Mouse (Mus musculus) monocyte, adult 2 months (primary cell): ENCODE measurements at regions not wholly inside any gene's neighbourhood (a gene's known extent, or its start where the extent isn't known, plus 50 kb on each side); places are given as distances from the start of the nearest gene placed in this dataset.

Source experiments
- DNase-seq, 2 experiments: peaks; one replicate each; pipeline ENCODE4 v3.0.0; 2022; ENCODE audit warnings: low spot score in 2 of 2, low read depth in 1 of 2

DNA sequence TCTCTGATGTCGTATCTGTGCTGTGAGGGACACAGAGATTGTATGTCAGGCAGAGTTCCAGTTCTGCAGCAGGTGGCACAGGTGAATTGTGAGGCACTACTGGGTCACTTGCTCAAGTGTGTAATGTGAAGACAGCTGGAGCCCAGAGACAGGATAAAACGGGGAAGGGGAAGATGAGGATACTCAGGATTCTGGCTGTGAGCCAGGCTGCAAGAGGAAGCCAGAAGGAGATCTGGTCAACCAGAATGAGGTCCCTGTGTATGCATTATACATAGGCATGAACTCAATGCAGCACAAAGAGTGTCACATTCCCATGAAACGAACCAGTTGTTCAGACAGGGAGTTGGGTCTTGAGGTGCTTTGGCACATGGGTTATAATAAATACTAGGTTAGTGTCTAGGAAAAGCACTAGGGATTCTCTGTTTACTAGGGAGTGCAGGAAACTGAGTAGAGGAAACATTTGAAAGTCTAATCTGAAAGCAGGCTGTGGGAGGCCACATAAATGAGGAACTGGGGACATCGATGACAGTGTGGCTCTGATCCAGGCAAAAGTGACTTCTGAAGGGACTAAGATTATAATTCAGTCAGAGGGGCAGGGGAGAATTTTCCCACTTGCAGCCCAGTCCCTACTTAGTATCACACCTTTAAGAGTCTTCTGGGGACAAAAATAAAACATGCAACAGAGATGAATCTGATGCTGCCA lies 109.9 kb upstream of the Rxfp2 start:
- DNase-seq = no peak

DNA sequence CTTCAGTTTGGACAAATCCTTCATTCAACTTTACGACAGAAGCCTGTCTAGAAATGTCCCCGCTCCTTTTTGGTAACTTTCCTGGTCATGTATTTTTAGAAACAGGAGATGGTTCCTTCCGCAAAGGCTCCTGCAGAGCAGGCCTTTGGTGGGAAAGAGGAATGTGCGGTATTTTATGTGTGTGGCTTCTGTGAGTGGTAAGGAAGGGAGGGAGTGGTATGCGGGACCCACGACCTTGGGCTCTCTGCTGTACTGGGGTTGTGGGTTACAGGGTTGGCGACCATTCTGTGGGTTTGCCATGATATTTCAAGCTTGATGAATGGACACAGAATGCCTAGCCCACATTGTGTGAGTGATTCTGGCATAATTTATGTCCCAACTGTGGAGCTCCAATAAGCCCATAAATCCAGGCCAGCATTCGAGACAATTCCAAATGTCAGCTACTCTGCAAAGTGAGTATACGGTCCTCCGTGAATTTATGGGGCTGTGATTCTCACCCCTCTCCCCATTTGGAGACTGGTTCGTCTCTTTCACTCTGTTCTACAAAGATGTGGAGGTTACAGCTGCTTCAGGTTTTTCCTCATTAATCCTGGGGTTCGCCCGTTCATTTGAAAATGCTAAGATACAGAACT lies 109.3 kb upstream of the Rxfp2 start:
- DNase-seq = no peak

DNA sequence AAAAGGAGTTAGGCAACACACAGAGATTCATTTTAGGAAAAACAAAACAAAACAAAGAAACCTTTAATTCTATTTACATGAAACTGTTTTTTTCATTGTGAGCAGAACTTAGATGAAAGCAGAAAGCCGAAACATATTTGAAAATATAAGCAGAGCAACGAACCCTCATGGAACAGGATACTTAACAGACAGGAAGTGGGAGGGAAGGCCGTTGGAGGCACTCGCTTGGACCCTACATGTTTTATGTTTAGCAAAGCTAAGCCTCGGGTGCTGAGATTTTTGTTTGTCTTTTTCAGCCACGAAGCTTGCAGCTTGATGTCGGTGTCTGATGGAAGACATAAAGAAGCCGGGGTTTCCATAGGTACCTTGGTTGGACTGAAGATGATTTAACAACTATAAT lies 108.5 kb upstream of the Rxfp2 start:
- DNase-seq = no peak

DNA sequence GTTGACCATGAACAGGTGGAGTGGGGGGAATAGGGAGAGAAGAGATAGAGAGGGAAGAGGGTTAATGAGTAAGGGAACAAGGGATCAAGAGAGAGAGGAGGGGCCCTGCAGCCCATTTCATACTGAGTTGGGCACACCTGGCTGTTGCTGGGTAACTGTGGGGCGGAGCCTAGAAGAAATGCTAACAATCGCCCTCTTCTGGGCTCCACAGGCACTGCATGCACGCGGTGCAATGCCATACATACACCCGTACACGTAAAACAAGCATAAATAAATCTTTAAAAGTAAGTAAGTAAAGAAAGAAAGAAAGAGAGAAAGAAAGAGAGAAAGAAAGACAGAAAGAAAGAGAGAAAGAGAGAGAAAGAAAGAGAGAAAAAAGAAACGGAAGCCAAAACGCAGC lies 106.5 kb upstream of the Rxfp2 start:
- no peak for DNase-seq

DNA sequence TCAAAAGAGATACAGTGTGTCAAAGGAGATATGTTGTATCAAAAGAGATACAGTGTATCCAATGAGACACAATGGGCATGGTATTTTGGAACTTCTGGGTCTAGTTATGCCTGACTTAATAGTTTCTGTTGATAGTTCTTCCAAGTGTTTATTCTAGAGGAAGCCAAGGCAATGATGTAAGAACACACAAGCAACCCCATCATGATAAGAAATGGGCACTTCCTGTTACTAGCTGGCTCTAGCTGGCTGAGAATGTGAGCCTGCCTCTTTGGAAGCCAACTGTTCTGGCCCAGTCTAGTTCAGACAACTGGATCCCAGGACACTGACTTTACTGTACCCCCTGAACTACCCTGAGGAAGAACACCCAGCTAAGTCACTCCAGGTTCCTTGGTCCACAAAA lies 102.7 kb upstream of the Rxfp2 start:
- DNase-seq = no peak

DNA sequence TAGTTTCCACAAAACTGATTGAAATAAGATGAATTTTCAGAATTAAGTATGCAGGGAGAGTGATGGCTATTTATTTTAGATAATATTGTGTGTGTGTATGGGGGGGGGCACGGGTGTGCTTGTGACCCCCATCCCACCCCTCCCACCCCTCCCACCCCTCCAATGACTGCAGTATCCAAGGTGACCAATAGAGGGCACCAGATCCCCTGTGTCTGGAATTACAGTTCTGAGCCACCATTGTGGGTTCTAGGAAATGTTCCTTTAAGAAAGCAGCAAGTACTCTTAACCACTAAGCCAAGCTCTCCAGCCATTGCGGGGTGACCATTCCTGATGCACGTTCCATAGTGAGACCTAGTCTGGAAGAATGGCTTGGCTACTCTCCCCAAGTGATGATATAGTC lies 101.1 kb upstream of the Rxfp2 start:
- DNase-seq = no peak

DNA sequence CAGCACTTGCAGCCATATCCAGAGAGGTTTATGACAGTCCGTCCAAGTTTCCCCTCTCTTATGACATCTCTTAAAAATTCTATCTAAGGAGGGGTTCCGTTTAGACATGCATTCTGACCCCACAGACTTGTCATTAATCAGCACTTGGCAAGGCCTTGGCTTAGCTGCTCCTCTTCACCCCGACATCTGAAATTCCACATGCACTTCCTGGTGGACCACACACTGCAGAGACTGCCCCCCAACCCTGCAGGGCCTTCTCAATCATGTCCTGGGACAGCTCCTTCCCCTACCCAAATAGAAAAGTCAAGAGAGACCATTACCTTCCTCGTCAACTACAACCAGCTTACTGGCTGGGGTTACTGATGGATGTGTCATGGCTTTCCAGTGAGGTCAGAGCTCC lies 99.4 kb upstream of the Rxfp2 start:
- DNase-seq = no peak

DNA sequence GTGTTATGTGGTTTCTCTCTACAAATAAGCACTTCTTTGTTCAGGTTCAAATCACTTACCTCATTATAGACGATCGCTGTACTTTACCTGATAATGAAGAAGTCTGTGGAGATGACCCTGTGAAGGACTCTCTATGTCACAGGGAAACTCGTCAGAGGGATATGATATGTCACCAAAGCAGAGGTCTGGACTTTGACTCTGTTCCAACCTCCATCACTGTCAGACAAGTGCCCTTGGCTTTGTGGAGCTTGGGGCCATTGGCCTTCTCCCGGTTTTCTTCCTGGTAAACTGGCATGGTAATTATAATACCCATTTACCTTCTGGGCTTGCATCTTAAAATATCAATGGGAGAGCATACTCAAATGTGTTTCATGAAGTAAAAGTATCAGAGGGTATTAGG lies 98.1 kb upstream of the Rxfp2 start:
- DNase-seq = no peak

DNA sequence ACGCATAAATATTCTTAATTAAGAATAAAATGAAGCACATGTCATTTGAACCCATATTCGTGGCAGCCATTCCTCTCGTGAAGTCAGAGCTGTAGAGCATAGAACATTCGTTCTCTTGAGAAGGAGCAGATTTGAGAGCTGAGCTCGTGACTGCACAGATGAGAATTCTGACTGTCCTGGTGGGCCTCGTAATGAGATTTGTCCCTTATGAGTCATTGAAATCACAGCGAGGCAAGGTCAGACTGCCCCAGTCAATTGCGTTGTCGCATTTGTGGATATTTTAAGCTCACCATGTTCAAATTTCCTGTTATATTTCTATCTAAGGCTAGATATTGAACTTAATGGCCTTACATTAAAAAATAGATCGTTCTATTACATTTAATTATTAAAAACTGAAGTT lies 94.0 kb upstream of the Rxfp2 start:
- no peak for DNase-seq

DNA sequence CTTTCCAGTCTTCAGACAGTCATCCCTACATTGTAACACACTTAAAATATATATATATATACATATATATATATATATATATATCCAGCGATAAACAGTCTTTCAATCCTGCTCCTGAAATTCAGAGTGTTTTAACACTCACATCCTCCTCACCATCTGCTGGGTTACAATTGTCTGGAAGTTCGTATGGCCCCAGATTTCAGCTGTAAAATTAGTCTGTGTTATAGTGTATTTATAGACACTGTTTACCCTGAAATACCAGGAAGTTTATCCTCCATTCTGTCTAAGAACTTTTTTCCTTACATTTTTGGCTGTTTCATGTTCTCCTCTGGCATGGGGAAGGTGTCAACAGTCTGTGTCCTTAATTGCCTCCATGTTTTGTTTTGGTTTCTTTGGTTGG lies 91.7 kb upstream of the Rxfp2 start:
- no peak for DNase-seq

DNA sequence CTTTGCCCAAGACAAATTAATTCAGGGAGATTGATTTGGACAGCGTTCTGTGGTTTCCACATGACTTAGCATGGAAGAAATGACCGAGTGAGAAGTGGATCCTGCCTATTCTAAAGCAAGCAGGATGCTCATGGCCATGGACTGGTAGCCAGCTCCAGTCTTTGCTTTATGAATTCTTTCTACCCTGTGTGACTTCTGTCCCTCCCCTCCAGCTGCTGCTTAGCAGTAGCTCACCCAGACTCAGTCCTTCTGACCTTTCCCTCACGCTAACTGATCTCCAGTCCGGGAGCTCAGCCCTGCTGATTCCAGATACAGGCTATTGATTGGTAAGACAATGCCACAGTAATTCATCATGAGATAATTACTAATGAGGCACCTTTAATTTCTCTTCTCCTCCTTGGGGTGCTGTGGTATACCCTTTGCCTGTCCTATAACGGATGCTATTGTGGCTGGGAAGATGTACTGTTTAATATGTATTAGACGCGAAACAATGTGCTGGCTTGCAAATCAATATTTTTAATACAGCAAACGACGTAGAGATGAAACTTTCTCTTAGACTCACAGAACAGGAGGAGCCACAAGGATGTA lies 86.8 kb upstream of the Rxfp2 start:
- no peak for DNase-seq

DNA sequence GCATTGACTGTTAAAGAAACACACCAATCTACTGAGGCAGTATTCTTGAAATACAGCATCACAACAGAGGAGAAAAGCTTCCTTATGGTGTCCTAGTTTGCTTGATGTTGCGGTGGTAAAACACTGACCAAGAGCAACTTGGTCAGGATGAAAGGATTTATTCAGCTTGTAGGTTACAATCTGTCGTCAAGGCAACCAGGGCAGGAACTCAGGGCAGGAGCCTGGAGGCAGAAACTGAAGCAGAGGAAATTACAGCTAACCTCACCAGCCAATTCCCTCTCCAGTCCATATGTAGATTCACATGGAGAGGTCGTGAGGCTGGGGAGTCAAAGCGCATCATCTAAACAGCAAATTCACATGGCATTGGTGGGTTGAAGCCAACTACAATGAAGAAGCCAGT lies 86.3 kb upstream of the Rxfp2 start:
- no peak for DNase-seq

DNA sequence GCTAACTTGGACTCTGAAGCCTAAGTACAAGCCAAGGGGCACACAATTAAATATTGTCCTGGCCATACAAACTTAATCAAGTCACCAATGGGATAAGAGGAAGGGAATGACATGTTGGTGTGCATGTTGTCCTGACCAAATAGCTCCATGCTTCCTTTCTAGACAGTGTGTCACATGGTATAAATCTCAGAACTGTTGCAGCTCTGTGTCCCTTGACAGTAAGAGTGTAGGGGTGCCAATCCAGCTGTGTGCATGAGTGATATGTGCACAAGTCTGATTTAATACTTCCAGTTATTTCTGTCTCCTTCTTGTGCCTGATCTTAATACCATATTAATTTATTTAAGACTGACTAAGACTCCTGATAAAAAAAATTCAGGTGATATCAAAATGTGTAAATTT lies 72.8 kb upstream of the Rxfp2 start:
- no peak for DNase-seq

DNA sequence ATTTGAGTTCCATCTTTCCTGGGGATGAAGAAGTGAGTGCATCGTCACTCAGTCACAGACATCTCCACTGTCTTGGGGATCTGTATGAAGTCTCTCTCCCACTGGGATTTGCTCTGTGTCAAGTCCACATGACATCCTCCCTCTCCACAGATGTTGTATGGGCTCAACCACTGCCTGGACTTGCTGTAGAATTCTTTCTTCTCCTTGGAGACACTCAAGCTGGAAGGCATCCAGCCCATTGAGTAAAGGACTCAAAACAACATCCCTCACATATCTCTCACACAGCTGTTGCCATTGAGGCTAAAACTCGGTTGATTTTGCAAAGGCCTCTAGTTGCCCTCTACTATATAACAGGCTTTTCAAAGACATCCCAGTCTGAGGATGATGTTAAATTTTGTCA lies 71.0 kb upstream of the Rxfp2 start:
- no peak for DNase-seq

DNA sequence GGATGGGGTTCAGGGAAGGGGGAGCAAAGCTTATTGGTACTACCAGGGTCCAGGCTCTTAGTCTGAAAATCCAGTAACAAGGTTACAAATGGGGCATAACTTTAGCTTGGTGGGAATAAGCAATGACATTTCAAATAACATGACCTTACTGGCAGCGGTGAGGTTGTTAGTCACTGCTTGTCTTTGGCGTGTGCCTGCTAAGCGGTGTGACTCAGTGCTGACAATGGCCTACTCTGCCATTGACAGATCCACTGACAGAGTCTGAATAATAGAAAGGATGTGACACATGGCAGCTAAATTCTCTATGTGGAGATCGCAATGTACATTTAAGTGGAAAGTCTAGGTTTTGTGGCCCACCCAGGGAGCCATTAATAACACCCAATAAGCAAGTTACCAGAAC lies 61.5 kb upstream of the Rxfp2 start:
- DNase-seq = no peak

DNA sequence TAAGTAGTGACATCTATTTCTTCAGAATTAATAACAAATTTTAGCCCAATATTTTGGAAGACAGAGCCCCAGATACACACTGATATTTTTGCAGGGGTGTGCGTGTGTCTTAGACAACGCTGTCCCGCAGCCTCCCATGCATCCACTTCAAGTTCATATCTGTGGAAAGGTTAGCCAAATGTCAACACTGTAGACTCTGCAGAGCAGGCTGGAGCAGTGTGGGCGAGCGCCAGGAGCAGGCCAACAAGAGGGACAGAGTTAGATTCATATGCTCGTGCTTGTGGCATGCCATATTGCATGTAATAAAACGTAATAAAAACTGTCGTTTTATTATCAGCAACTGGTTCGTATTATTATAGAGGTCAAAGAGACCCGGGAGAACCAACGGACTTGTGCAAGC lies 57.3 kb upstream of the Rxfp2 start:
- DNase-seq = no peak

DNA sequence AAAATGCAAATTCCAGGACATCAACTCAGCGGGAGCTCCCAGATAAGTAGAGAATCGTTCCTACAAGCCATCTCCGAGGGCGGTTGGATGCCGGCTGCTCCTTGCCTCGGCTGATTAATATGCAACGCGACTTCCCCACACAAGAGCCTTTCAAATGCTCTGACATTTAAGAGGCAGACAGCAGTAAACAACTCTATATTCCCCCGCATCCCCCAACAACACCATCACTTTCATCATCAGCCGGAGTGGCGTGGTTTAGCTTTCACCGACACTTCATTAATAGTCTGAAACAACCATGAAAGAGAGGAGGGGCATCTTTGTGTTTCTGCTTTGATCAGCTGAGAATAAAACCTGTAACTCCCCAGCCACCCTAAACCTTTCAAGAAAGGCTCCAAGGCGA lies 53.7 kb upstream of the Rxfp2 start:
- DNase-seq = no peak
